Comparison of ENCODE assay signal across 23 mouse cellular contexts in genomic region chr6:37310601-37311000, GRCm38 (mm10). TPM values are rescaled to one million over a fixed set of nuclear protein-coding genes. Genes with fewer than 3 reads are reported as not detected.
"Had no signal": no experiment of that assay in that cellular context is flagged by ENCODE, and none has a peak within 500 bp of the region (broad histone marks: within the 10 kb centered on the region; RNA-seq: fewer than 3 reads in every experiment).

No protein-coding gene starts in this region.

- DNase-seq: kidney, postnatal 25 days; layer of hippocampus, adult 9-11 months; liver; lung, adult 18-20 months; lung, postnatal 10 days; lung, postnatal 36 days; midbrain, embryonic 14.5 days; retina, postnatal 1 day; right cerebral cortex, postnatal 25 days; thymus, adult 18-20 months; thymus, postnatal 36 days had no signal

- H3K27ac ChIP-seq: kidney, postnatal 0 days; layer of hippocampus, adult 2 months; limb, embryonic 10.5 days; limb, embryonic 13.5 days; liver, embryonic 12.5 days; liver, embryonic 15.5 days; lung, embryonic 15.5 days; midbrain, embryonic 10.5 days; neural tube, embryonic 13.5 days had no signal

- H3K4me3 ChIP-seq: layer of hippocampus, adult 2 months; limb, embryonic 10.5 days; limb, embryonic 13.5 days; liver, embryonic 12.5 days; liver, embryonic 15.5 days; lung, embryonic 15.5 days; megakaryocyte, embryonic 14.5 days; midbrain, embryonic 10.5 days; myocyte; neural tube, embryonic 13.5 days had no signal

- H3K4me2 ChIP-seq: limb, embryonic 13.5 days; liver, embryonic 12.5 days; liver, embryonic 15.5 days; lung, embryonic 15.5 days; neural tube, embryonic 13.5 days had no signal

- H3K9me3 ChIP-seq: limb, embryonic 10.5 days; limb, embryonic 13.5 days; liver, embryonic 12.5 days; liver, embryonic 15.5 days; lung, embryonic 15.5 days; midbrain, embryonic 10.5 days; neural tube, embryonic 13.5 days had no signal

- H3K4me1 ChIP-seq: limb, embryonic 10.5 days; limb, embryonic 13.5 days; liver, embryonic 12.5 days; liver, embryonic 15.5 days; lung, embryonic 15.5 days; megakaryocyte, embryonic 14.5 days; midbrain, embryonic 10.5 days; neural tube, embryonic 13.5 days had no signal

- H3K9ac ChIP-seq: limb, embryonic 13.5 days; liver, embryonic 12.5 days; liver, embryonic 15.5 days; lung, embryonic 15.5 days; neural tube, embryonic 13.5 days had no signal

- ATAC-seq: liver, embryonic 12.5 days had no signal

- H3K27me3 ChIP-seq: limb, embryonic 13.5 days; liver, embryonic 12.5 days; liver, embryonic 15.5 days; lung, embryonic 15.5 days; neural tube, embryonic 13.5 days had no signal

- H3K36me3 ChIP-seq: limb, embryonic 10.5 days; limb, embryonic 13.5 days; liver, embryonic 12.5 days; liver, embryonic 15.5 days; lung, embryonic 15.5 days; midbrain, embryonic 10.5 days; neural tube, embryonic 13.5 days had no signal

RNA-seq across cellular contexts. Expression of gene Dgki, which starts 10.6 kb away (rescaled TPM):
- total RNA-seq: neutrophil, adult 5-6 weeks had no signal
